Mouse (Mus musculus) heart, embryonic 11.5 days (tissue): ENCODE data around the gene Stac2. TPM values are rescaled to one million over a fixed set of nuclear protein-coding genes. Genes with fewer than 3 reads are reported as not detected.
A peak's percentile ranks its signal among the peaks of the same experiment; 100 is the strongest.

ENCODE experiments used
- ATAC-seq: fragments of 200-750 bp; cut with Nextera tagmentation; replicated peaks from 2 replicates; pipeline ENCODE4 v1.8.0; 2017; ENCODE audit warnings: moderate library complexity; ENCODE audit not compliant: insufficient number of reproducible peaks, low FRiP score, low TSS enrichment
- H3K27ac ChIP-seq: fragments of 300-500 bp; sonication (generic); 2 replicates; pipeline ENCODE4 v1.5.1; 2014; ENCODE audit warnings: mild to moderate bottlenecking, low read depth, low read length
- H3K27me3 ChIP-seq: fragments of 300-500 bp; sonication (generic); 2 replicates; pipeline ENCODE4 v1.6.1; 2014; ENCODE audit warnings: mild to moderate bottlenecking, low read length, mixed read lengths; ENCODE audit not compliant: control insufficient read depth, insufficient read depth
- H3K36me3 ChIP-seq: fragments of 300-500 bp; sonication (generic); 2 replicates; pipeline ENCODE4 v1.6.1; 2014; ENCODE audit warnings: mild to moderate bottlenecking, low read length, moderate library complexity, mixed read lengths; ENCODE audit not compliant: control insufficient read depth, insufficient read depth
- H3K4me1 ChIP-seq: fragments of 300-500 bp; sonication (generic); 2 replicates; pipeline ENCODE4 v1.6.1; 2014; ENCODE audit warnings: low read length; ENCODE audit not compliant: control insufficient read depth, insufficient read depth
- H3K4me2 ChIP-seq: fragments of 300-500 bp; sonication (generic); 2 replicates; pipeline ENCODE4 v1.6.1; 2014; ENCODE audit warnings: mild to moderate bottlenecking, moderate library complexity
- H3K4me3 ChIP-seq: fragments of 300-500 bp; sonication (generic); 2 replicates; pipeline ENCODE4 v1.5.1; 2014; ENCODE audit warnings: low read depth, low read length
- H3K9ac ChIP-seq: fragments of 300-500 bp; sonication (generic); 2 replicates; pipeline ENCODE4 v1.6.1; 2014; ENCODE audit warnings: mild to moderate bottlenecking, low read depth, low read length, moderate library complexity
- H3K9me3 ChIP-seq: fragments of 300-500 bp; sonication (generic); replicated peaks from 2 replicates; pipeline ENCODE4 v1.6.1; 2016; ENCODE audit warnings: low read length; ENCODE audit not compliant: control insufficient read depth
- WGBS: fragments of 180-500 bp; shearing (Covaris S2); extraction: QIAGEN DNeasy Blood & Tissue Kit; methylation state at CpG from one replicate; pipeline ENCODE4 v1.1.7; 2014; ENCODE audit not compliant: insufficient replicate concordance; 5-methylcytosine and 5-hydroxymethylcytosine counted together
- polyA plus RNA-seq: library from polyadenylated mRNA; unstranded; fragments of >200 nt; fragmentation: Nextera tagmentation; extraction: Ambion mirVana; gene quantifications from 2 replicates; pipeline ENCODE4 v1.2.1, GENCODE M21; 2014

The Stac2 gene
- polyA plus RNA-seq, 1 experiment from 2014 or later: 0.26 TPM

DNA sequence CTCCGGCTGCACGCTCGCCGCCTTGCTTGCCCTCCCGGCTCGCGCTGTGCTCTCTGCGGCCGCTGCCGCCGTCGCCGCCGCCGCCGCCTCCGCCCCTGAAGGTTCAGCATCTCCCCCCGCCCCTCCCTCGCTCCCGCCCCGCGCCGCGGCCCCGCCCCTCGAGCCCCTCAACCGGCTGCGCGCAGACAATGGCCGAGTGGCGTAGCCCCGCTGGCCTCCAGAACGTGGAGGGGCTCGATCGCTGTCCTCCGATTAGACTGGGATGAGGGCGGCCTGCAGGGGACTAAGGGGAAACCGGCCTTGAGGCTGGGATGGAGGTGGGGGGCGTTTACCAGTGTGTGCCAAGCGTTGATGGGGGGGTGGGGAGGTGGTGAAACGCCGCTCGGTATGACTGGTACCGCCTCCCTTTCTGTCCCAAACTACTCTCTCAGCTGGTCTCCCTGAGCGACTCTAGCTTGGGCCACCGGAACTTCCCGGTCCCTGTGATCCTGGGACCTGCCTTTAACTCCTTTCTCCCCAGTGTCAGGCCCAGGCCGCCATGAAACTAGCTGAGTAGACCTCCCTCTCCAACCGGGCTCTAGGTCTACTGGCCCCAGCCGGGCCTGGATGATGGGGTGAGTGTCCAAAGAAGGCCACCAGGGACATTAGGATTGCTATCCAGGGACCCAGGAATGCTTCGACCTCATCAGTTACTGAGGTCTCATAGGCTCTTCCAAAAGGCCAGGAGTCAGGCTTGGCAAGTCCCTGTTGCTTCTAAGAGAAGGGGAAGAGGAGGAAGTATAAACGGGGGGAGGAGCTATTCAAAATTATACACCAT is 30.5 kb downstream of the Stac2 start, which contains the start of gene Cacnb1:
TSS of gene Cacnb1 (minus strand) at position 480 of the 817 bp plus-strand sequence.
- no peaks in the 10 kb centered on the region for H3K36me3 ChIP-seq
- H3K4me2 ChIP-seq: peak within 1 kb of the TSS; percentile 99
- peak; percentile 32; the same call in 1 of the 2 replicates for ATAC-seq
- WGBS: under 1% methylated on average over 52 of the region's 52 CpGs
- peak within 1 kb of the TSS; percentile 87 for H3K9ac ChIP-seq
- H3K4me1 ChIP-seq: peaks cover 15% of the 10 kb centered on the region
- H3K9me3 ChIP-seq: no peaks in the 10 kb centered on the region
- H3K27ac ChIP-seq: peak within 1 kb of the TSS; percentile 79
- H3K4me3 ChIP-seq: peak within 1 kb of the TSS; percentile 74
- no peaks in the 10 kb centered on the region for H3K27me3 ChIP-seq

- ATAC-seq: no peak
- Histone ChIP-seq H3K9me3 (no peaks in the 10 kb centered on the region), H3K4me1 (peaks cover 14% of the 10 kb centered on the region), H3K9ac (peak overlapping the region; percentile 87), H3K27me3 (no peaks in the 10 kb centered on the region), H3K36me3 (no peaks in the 10 kb centered on the region), H3K27ac (peak overlapping the region; percentile 79), H3K4me3 (peak overlapping the region; percentile 74), H3K4me2 (peak overlapping the region; percentile 99)
- WGBS: 0% methylated on average over 22 of the region's 23 CpGs
Measured at GRCm38 (mm10) chr11:98022253-98022554, 31.1 kb downstream of the Stac2 start.

- Histone ChIP-seq H3K4me3 (peak overlapping the region; percentile 74), H3K4me1 (peaks cover 14% of the 10 kb centered on the region), H3K9me3 (no peaks in the 10 kb centered on the region), H3K27ac (no peak overlapping the region), H3K27me3 (no peaks in the 10 kb centered on the region), H3K9ac (peak overlapping the region; percentile 87), H3K4me2 (peak overlapping the region; percentile 99), H3K36me3 (no peaks in the 10 kb centered on the region)
- WGBS: 3% methylated on average over 34 of the region's 34 CpGs
- no peak for ATAC-seq
Measured at GRCm38 (mm10) chr11:98021565-98022252, 31.6 kb downstream of the Stac2 start.

- Histone ChIP-seq H3K27me3 (no peaks in the 10 kb centered on the region), H3K9ac (no peak overlapping the region), H3K4me2 (peak overlapping the region; percentile 99), H3K9me3 (no peaks in the 10 kb centered on the region), H3K4me3 (no peak overlapping the region; the same call in 1 of the 2 replicates), H3K36me3 (no peaks in the 10 kb centered on the region), H3K27ac (no peak overlapping the region), H3K4me1 (peaks cover 14% of the 10 kb centered on the region)
- no peak for ATAC-seq
- 57% methylated on average over 2 of the region's 2 CpGs for WGBS
Measured at GRCm38 (mm10) chr11:98021118-98021517, 32.1 kb downstream of the Stac2 start.

- Histone ChIP-seq H3K4me2 (no peak overlapping the region; the same call in 1 of the 2 replicates), H3K27me3 (no peaks in the 10 kb centered on the region), H3K4me1 (peaks cover 14% of the 10 kb centered on the region), H3K36me3 (no peaks in the 10 kb centered on the region), H3K9me3 (no peaks in the 10 kb centered on the region), H3K27ac (no peak overlapping the region), H3K9ac (no peak overlapping the region), H3K4me3 (no peak overlapping the region)
- WGBS: 68% methylated on average over 1 of the region's 1 CpGs
- ATAC-seq: no peak
Measured at GRCm38 (mm10) chr11:98020710-98021109, 32.6 kb downstream of the Stac2 start.

DNA sequence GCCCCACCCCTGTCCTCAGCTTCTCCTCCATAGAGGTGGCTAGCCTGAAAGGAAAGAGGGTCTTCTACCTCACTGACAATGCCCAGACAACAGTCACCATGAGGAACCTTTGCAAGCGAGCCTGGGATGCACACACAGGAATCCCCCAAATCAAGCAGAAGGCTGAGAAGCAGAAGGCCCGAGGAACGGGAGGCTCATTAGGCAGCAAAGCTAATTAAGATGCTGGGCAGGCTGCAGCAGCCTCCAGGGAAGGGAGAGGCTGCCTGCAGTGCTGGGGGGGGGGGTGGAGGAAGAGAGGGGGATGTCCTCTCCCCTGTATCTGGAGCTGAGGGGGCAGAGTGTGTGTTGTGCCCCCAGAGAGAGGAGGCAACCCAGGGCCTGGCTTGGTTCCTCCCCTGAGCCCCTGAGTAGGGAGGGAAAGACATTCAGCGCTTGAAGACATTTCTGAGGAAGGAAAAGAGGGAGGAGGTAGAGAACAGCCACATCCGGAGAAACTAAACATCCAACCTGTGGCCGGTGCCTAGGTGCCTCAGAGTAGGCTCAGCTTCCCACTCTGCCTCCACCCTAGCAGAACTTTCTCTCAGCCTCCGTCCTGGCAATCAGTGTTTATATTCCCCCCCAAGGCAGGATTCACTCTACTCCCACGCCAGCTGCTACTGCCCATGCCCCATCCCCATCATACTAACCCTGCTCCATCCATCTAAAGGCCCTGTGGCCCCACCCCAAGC is 33.2 kb downstream of the Stac2 start:
- no peaks in the 10 kb centered on the region for H3K27me3 ChIP-seq
- H3K4me3 ChIP-seq: no peak overlapping the region
- no peak for ATAC-seq
- H3K9ac ChIP-seq: no peak overlapping the region
- H3K4me1 ChIP-seq: peaks cover 14% of the 10 kb centered on the region
- H3K36me3 ChIP-seq: no peaks in the 10 kb centered on the region
- WGBS: 44% methylated on average over 8 of the region's 8 CpGs
- no peaks in the 10 kb centered on the region for H3K9me3 ChIP-seq
- no peak overlapping the region for H3K27ac ChIP-seq
- no peak overlapping the region for H3K4me2 ChIP-seq

DNA sequence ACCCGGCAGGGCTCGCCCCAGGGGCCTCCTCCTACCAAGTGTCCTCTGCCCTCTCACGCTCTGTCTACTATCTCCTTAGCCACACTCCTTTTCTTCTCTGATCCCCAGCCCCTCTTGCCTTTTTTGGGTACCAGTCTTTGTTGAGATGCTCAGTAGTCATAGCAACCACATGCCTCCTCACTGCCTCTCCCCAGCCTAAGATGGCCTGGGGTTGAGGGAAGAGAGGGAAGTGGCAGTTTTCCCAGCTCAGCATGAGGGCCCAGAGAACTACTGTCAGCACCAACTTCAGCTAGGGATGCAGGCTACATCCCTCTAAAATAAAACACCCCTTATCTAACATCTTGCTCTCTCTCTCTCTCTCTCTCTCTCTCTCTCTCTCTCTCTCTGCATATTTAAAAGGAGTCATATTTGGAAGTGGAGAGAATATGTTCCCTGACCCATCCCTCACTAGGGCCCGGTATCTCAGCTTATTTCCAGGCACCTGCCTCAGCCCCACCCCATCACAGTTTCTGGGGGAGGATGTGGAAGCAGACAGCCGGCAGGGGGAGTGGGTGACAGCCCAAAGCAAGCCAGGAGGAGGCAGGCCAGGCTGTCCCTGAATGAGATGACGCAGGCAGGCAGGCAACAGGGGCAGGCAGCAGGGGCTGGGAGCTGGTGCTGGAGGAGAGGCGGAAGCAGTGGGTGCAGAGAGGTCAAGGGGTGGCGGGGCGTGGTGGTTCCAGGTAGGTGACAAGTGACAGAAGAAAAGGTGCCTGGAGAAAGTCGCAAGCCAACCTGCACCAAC is 34.2 kb downstream of the Stac2 start:
- no peak overlapping the region for H3K9ac ChIP-seq
- WGBS: 29% methylated on average over 10 of the region's 10 CpGs
- no peak overlapping the region; the same call in 1 of the 2 replicates for H3K4me2 ChIP-seq

GRCm38 (mm10) chr11:98018222-98018621 is 35.0 kb downstream of the Stac2 start:
- WGBS: 62% methylated on average over 6 of the region's 6 CpGs
- Histone ChIP-seq H3K9ac (no peak overlapping the region), H3K27me3 (no peaks in the 10 kb centered on the region), H3K4me2 (no peak overlapping the region), H3K4me3 (no peak overlapping the region), H3K4me1 (peaks cover 14% of the 10 kb centered on the region), H3K9me3 (no peaks in the 10 kb centered on the region), H3K27ac (no peak overlapping the region), H3K36me3 (no peaks in the 10 kb centered on the region)
- no peak for ATAC-seq

More for the DNA sequence above, 34.2 kb downstream of the Stac2 start:
- H3K36me3 ChIP-seq: no peaks in the 10 kb centered on the region
- H3K27ac ChIP-seq: no peak overlapping the region
- ATAC-seq: no peak
- H3K9me3 ChIP-seq: no peaks in the 10 kb centered on the region
- peaks cover 14% of the 10 kb centered on the region for H3K4me1 ChIP-seq
- no peak overlapping the region for H3K4me3 ChIP-seq
- H3K27me3 ChIP-seq: no peaks in the 10 kb centered on the region
